Mouse (Mus musculus): ENCODE measurements at regions not wholly inside any gene's neighbourhood (a gene's known extent, or its start where the extent isn't known, plus 50 kb on each side); places are given as distances from the start of the nearest gene placed in this dataset.

DNA sequence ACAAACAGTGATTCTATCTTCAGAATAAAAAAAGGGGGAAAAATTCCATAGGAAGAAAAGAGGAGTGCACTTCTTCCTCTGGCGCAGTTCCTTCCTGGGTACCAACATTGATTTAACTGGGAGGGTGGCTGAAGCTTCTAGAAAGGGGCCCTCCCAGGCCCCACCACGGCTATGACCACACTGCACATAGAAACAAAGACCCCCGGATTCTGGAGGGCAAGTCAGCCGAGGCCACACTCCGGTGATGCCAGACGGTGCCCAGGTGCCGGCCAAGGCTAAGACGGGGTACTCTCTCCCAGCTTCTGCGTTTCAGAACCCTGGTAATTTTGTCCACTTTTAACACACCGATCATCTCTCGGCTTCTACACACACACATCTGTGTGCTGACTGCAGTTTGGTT is 435.8 kb downstream of the Zfp536 start:
- DNase-seq (ENCODE audit: low spot score in 2 of 2) = no peak

DNA sequence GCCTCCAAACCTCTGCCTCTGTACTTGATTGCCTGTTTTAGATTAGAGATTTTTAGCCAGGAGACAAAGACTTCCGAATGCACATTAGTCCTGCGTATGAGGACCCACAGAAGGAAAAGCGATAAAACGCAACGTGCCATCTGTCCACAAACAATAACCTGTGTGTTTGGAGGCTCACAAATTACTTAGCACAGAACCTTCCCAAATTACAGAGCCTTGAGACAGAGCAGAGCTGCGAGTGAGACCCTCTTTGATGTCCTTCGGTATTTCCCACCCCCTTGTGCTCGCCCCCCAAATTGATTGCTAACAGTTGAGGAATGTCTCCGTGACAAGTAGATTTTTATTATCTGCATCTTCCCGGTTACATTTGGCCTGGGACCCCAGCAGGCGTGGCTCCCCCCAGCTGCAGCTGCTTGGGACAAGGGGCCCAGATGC is 435.4 kb downstream of the Zfp536 start:
- no peak for DNase-seq (ENCODE audit: low spot score in 2 of 2)

DNA sequence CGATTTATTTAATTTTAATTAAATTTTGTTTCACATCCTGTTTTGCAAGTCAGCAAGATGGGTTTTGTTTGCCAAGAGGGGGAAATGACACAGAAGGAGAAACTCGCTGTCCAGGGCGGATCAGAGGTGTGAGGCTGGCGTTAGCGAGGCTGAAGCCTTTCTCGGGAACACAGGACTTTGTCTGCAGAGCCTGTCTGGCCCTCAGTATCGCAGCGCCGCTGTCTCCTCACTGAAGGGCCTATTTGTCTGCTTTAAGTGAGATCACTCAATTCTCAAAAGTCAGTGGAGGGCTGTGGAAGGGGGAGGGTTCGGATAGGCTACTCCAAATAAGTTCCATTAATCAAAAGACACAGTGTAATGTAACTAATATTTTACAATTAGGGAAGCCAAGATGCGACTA is 430.8 kb downstream of the Zfp536 start:
- DNase-seq (ENCODE audit: low spot score in 2 of 2) = no peak

DNA sequence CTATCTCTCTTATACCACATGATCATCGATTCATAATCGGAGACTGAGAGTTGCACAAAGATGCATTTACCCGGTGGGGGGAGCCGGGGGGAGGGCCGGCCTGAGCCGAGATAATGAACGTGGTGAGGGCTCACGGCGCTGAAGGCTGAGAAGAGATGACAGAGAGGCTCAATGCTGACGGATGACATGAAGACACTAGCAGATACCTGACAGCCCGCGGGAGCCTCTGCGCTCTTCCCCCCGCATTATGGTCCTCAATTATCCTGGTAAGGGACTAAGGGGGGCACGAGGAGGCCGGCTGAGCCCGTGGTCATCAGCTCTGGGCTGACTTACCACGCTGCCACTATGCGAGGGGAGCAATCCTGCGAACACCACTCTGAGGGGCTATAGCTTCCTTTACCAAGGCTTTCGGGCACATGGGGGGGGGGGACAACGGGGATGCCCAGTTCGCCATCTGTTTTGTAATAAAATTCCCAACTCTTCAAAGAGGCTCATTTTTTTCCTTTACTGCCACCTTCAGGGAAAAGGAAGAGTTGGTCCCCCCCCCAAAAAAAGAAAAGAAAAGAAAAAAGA is 430.3 kb downstream of the Zfp536 start:
- DNase-seq (ENCODE audit: low spot score in 2 of 2) = no peak

DNA sequence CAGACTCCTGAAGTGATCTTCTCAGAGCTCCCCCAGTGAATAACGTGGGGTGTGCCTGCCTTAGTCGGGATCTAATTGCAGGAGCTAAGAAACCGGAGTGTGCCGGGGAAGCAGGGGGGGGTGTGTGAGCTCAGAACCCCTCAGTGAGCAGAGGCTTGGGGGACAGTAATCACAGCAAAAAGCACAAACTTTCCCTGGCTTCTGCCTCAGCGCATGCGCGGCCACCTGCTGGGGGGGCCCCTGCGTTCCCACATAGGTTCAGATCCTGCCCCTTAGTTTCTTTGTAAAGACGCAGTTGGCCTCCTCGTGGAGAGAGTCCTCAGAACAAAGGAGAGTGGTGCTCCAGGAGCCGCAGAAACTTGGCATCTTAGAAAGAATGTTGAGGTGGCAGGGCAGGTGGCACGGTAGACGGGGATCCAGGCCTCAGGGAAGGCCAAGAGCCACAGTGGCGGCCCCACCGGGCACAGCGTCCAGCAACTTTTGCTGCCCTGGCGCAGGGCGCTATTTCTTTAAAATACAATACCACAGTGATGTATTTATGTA is 429.7 kb downstream of the Zfp536 start:
- DNase-seq (ENCODE audit: low spot score in 2 of 2) = no peak

DNA sequence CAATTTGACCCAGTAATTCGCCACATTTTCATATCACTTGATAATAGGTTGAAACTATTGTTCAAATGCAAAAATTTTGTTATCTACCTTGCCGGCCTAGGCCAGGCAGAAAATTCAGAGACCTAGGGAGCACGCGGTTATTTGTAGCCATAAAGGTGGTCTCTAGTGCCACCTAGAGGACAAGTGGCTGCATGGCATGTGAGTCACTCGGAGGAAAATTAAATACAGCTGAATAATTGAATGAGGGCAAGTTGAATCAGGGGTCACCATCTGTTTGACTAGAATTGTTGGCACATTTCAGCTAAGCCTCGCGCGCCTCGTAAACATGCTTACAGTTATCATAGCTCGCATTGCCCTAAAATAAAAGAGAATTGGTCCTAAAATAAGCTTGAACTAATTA is 427.4 kb downstream of the Zfp536 start:
- DNase-seq (ENCODE audit: low spot score in 2 of 2) = peak in 1 of 2 experiments; percentile 73

DNA sequence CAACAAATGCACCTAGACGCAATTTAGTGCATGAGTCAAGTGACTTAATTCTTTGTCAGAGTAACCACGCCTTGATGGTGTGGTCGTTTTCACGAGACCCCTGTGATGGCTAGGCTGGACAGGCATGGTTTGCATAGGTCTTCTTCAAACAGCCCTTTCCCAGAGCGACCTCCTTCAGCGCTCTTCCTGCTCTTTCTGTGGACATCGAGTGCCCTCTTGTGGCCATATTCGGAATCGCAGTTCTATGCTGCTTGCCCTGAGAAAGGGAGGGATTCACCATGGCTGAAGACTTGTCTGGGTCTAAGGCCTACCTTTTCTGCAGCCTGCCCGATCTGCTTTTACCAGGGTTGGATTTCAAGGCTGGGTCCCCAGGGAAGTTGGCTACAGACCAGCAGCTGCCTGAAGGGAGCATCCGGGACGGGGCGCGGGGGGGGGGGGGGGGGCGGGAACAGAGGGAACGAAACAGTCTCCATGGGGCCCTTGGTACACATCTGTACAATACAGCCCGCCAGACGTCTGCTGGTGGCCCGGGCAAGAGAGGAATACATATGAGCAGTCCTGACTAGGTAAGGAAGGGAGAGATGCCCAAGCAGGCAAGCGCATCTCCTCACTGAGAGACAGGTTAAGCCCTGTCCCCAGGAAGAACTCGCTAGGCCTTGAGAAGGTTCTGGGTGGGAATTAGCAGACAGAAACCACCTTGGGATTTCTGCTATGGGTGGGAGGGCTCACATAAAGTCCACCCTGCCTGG is 415.6 kb downstream of the Zfp536 start:
- DNase-seq (ENCODE audit: low spot score in 2 of 2) = peak; percentile 68 to 90

DNA sequence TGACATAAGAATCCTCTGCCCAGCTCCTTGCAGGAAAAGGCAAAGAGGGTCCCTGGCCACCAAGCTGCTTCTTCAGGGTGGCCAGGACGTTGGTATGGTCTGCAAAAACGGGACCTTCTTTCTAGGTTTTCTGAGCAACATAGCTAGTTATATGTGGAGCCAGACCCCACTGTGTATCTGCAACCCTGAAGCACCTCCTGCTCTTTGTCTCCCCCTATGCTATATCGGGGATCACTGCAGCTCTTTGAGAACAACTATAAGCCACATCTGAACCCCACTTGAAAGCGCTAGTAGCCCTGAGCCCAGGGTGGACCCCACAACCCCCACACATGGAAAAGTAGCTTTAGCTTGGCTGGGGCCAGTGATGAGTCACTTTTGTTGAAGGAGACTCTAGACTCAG is 414.9 kb downstream of the Zfp536 start:
- no peak for DNase-seq (ENCODE audit: low spot score in 2 of 2)

DNA sequence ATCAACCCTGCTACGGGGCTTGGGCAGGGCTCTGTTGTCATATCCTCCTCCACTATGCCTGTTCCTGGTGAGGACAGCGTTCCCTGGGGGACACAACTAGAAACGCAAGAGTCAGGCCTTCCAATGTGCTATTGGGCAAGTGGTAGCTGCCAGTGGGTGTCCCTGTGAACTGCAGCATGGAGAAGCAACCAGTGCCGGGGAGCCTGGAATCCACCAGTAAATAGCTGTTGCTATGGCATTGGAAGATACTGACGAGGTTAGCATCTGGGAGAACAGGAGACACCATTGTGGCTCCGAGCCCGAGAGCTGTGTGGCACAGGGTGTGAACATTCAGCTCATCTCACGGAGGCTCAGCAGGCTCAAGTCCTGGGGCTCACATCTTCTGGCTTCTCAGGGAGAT is 414.0 kb downstream of the Zfp536 start:
- no peak for DNase-seq (ENCODE audit: low spot score in 2 of 2)

DNA sequence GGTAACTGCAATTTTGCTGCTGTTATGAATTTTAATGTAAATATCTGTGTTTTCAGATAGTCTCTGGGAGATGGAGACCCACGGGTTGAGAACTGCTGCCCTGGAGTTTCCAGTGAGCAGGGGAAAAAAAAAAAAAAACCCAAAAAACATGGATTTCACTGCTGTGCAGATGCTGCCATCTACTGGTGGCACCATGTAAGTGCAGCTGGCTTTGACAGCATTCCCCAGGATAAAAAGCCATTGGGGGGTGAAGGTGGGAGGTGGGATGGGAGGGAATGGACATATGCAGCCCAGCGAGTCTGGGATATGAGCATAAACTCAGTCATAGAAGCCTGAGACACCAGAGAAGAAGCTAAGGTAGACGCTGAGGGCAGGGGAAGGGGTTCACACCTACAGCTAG is 413.3 kb downstream of the Zfp536 start:
- DNase-seq (ENCODE audit: low spot score in 2 of 2) = peak in 1 of 2 experiments; percentile 41

DNA sequence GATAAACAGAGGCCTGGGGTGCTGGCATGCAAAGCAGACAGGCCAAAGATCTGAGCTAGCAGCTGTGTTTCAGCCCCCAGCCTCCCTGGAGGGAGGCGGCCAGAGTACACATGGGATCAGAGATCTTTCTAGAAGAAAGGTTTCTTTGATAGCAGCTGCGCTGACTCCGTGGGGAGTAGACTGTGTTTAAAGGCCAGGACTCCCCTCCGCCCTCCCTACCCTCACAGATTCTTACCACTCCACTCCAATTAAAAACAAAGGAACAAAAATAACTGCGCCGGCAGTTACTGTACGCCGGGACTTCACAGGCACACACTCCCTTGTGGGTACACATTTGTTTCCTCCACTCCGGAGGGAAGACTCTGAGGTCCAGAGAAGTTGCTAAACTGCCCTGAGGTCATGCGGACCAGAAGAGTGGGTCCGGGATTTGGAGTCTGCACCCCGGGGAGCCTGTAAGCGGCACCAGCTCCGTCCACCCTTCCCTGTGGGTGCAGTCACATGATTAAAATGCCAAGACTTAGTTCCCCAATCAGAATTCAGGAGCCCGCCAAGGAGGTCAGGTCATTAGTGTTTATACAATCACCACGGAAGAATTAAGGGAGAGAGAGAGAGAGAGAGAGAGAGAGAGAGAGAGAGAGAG is 411.5 kb downstream of the Zfp536 start:
- DNase-seq (ENCODE audit: low spot score in 2 of 2) = peak; percentile 43 to 52

DNA sequence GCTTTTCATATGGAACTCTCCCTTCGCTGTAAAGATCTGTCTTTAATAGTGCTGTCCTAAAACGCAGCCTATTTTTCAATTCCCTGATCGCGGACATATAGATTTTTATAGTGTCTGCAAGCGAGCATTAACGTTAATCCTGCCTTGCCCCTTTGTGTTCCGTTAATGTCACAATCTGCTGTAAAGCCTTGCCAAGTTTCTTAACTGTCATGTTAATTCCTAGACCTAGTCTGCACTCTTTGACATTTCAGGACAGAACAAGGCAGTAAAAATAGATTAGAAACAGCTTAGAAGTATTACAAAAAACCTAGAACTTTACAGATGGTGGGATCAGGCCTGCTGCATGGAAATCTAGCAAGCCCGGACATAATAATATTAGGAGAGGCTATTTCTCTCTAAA is 410.6 kb downstream of the Zfp536 start:
- no peak for DNase-seq (ENCODE audit: low spot score in 2 of 2)

DNA sequence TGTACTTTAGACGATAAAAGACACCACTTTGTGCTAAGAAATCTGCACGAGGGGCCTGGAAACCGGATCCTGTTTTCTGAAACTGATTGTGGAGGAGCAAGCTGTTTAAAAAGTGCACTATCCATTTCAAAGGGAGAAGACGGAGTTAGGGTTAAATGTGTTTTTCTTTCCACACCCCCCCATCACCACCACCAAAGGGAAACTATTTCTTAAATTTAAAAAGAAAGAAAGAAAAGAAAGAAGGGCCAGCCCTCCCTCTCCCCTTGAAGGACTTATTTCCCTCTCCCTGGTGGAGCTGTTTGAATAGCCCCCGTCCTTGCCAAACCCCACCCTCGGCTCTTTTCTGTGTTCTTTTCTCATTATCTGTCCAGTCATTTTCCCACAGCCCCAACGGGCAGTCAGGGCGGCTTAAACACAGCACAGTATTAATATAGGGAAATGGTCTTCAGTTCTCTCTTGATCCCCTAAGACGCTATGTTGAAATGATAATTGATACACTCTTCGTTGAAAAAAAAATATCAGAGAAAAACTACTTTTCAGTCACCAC is 409.7 kb downstream of the Zfp536 start:
- DNase-seq (ENCODE audit: low spot score in 2 of 2) = no peak

DNA sequence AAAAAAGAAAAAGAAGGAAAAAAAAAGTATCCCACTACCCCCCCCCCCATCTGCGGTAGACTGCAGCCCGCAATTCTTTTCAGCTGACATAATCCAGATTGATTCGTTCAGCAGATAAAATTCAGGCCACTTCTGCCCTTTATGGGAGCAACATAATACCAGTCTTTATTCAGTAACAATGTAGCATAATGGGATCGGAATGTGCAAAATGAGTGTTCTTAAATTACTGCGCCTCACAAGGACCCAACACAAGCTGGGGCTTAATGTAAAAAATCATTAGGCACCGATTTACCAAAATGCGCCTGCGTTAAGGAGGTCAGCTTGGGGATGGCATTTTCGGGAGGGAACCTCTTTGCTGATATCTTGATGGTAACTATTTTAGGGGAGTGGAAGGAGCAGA is 409.2 kb downstream of the Zfp536 start:
- no peak for DNase-seq (ENCODE audit: low spot score in 2 of 2)

DNA sequence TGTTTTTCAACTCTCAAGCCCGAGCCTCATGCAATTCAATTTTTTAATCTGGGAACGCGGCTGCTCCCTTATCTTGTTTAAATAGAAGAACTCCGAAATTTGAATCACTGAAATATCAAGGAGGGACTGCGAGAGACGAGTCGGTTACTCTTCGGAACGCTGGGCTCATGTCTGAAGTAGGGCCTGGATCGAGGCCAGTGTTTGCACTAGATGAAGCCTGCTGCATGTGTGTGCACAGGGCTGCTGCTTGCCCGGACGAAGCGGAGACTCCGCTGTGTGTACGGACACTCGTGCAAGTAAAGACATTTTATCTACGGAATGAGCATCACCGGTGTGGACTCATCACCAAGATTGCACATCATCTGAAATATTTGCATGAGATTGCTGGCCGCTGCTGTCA is 407.4 kb downstream of the Zfp536 start:
- no peak for DNase-seq (ENCODE audit: low spot score in 2 of 2)

DNA sequence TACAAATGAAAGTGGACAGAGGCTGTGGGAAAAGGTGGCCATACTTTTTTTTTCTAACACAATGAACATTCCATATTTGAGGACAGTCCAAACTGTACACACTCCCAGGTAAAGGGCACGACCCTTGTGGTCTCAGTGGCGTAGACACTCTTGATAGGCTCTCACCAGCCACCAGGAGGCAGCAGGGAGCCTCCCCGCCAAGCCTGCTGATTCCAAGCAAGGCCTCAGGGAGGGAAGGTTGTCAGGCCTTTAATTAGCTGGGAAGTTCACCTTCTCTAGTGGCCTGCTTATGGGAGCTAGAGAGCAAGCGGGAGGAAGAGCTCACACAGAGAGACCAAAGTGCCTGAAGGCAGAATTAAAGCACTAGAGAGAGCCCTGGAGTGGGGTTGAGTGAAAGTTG is 403.7 kb downstream of the Zfp536 start:
- no peak for DNase-seq (ENCODE audit: low spot score in 2 of 2)

DNA sequence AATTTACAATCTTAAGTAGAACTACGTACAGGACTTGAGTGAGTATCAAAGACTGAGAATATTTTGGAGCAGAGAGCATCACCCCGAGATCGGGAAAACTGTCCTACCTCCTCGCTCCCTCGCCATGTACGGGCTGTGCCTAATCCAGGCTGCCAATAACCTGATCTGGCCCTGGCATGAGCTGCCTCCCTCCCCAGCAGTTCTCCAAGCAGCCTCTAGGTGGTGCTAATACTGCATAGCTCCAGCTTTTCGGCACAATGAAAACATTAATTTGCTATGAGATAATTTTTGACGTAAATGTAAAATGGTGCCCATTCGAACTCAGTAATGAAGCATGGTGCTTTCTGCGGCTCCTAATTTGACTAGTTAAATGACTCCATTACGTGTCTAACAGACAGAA is 399.6 kb downstream of the Zfp536 start:
- DNase-seq (ENCODE audit: low spot score in 2 of 2) = peak; percentile 44 to 77

DNA sequence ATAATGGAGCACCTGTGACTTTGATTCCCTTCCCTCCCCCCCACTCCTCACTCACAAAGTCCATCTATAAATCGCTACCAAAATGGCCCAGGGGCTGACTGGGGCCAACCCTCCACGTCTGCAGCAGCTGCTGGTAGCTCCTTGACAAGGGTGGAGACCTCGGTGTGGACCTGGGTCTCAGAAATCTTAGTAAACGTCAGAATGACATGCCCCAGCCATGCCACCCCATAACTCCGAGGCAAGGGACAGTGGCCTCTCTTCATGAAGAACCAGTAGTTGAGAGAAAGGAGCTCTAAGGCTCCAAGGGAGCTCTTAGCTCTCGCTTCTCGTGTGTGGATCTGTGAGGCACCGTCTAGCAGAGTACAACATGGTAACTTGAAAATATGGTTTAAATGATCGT is 398.4 kb downstream of the Zfp536 start:
- DNase-seq (ENCODE audit: low spot score in 2 of 2) = no peak

DNA sequence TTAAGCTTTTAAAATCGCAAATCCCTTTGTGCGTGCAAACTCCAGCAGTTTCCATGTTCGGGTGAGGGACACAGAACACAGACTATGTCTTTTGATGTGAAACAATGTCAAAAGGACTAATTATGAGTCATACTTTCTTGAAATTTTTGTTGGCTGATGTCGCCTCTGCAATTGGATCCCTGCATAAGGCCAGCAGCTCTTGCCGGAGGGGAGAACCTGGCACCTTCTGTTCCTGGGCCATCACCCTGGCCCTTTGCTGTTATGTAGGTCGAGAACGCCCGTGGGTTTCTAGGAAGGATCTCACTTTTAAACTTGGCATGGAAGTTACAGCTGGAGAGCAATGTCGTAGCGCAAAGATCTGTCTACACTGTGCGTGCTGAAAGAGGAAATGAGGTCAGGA is 397.9 kb downstream of the Zfp536 start:
- no peak for DNase-seq (ENCODE audit: low spot score in 2 of 2)

DNA sequence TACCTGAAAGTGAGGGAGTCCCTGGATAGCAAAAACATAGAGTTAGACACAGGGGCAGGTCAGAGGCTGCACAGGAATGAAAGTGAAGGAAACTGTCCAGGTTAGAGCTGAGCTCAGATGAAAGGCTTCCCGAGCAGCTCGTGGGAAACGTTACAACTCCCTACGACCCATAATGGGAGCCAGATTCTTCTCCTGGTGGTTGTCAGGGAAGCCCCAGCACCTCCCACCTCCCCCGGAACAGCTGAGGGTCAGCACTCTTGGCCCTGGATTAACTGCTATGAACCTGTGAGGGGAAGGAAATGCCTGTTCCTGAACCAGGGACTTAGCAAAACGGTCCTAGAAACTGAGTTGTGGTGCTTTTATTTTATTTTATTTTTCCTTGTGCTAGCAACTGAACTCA is 397.2 kb downstream of the Zfp536 start:
- DNase-seq (ENCODE audit: low spot score in 2 of 2) = no peak

DNA sequence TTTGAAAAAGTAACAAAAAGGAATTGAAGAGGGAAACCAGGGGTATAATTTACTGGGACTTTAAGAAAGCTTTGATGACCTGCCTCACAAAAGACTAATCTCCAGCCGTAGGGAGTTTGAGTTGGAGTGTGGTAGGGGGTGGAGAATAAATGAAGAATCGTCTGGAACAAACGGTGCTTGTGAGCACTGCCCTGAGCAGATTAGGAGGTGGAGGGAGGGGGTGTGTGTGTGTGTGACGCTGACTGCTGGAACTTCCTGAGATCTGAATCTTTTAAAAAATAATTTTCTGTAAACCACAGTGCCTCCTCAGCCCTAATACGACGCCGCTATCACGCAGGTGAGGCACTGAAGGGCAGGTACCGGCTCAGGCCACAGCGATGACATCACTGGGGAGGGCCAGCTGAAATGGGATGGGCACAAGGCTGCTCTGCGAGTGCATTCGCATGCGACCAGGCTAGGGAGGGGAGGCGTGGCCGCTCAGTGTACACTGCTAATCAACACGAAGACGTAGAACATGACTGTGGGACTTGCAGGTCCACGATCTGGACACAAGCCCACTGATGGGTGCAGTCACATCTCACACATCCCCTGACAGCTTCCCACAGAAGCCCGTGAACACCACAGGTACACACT is 395.4 kb downstream of the Zfp536 start:
- no peak for DNase-seq (ENCODE audit: low spot score in 2 of 2)

DNA sequence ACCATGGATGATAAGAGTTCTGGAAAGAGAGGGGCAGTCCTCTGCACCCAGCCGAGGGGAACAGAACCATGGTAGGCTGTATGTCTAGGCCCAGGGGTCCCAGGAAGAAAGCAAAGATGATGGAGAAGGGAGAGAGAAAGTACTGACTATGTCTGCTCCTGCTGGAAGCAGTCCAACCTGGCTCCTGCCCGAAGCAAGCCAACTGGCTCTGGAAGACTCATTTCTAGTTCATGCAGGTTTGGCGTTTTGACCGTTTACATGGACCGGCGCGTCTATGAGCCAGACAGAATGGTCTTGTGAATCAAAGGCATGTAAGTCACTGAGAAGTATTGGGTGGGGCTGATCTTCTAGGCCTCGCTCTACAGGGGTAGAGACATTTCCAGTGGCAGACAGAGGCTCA is 385.6 kb downstream of the Zfp536 start:
- no peak for DNase-seq (ENCODE audit: low spot score in 2 of 2)

Measured in frontal cortex, postnatal 10 days (tissue).